Mouse (Mus musculus) adrenal gland, adult 8-10 months (tissue): ENCODE results near the gene Phkb. TPM values are rescaled to one million over a fixed set of nuclear protein-coding genes. Genes with fewer than 3 reads are reported as not detected.
"Not testable (repeated sequence)": the region's sequence is repeated elsewhere in the genome, so short reads cannot be mapped to it uniquely, and the experiment has no call there.

Experiments used
- DNase-seq: peaks from one replicate; pipeline ENCODE4 v3.0.0; 2022
- total RNA-seq, 4 experiments: library from RNA; stranded (reverse); gene quantifications; 2 replicates each; pipeline ENCODE4 v1.2.4; 2022

The Phkb gene
- total RNA-seq, result 10 to 100 TPM; 68.1 to 84.3 (median 73.9) TPM

- DNase-seq, result peak; percentile 81
Observed at GRCm38 (mm10) chr8:85840657-85841488, at the start of gene Phkb, which contains the start of gene Itfg1. Gene Phkb, plus strand, starts transcription at chr8:85840959. Gene Itfg1, minus strand, starts transcription at chr8:85840921.

- not testable (repeated sequence) for DNase-seq
Observed at GRCm38 (mm10) chr8:85796392-85796791, 44.4 kb upstream of the Phkb start.

- no peak for DNase-seq
Observed at GRCm38 (mm10) chr8:85800164-85800563, 40.6 kb upstream of the Phkb start.

- no peak for DNase-seq
Observed at GRCm38 (mm10) chr8:85801408-85801807, 39.4 kb upstream of the Phkb start.

- DNase-seq, result no peak
Observed at GRCm38 (mm10) chr8:85813621-85814020, 27.1 kb upstream of the Phkb start.

- no peak for DNase-seq
Observed at GRCm38 (mm10) chr8:85839916-85840656, 673 bp upstream of the Phkb start.

- DNase-seq, result no peak
Observed at GRCm38 (mm10) chr8:85841489-85841795, 683 bp downstream of the Phkb start.

GRCm38 (mm10) chr8:85845887-85846286, 5.1 kb downstream of the Phkb start:
- no peak for DNase-seq

GRCm38 (mm10) chr8:85854220-85855123, 13.7 kb downstream of the Phkb start:
- DNase-seq, result no peak

GRCm38 (mm10) chr8:85857227-85857896, 16.6 kb downstream of the Phkb start:
- DNase-seq, result not testable (repeated sequence)

- no peak for DNase-seq
Observed at GRCm38 (mm10) chr8:85860612-85861011, 19.9 kb downstream of the Phkb start.

- DNase-seq, result no peak
Observed at GRCm38 (mm10) chr8:85862381-85862780, 21.6 kb downstream of the Phkb start.

- DNase-seq, result no peak
Observed at GRCm38 (mm10) chr8:85871660-85872059, 30.9 kb downstream of the Phkb start.

- no peak for DNase-seq
Observed at GRCm38 (mm10) chr8:85877976-85878375, 37.2 kb downstream of the Phkb start.

- no peak for DNase-seq
Observed at GRCm38 (mm10) chr8:85879624-85880023, 38.9 kb downstream of the Phkb start.

- DNase-seq, result no peak
Observed at GRCm38 (mm10) chr8:85884811-85885210, 44.1 kb downstream of the Phkb start.

- no peak for DNase-seq
Observed at GRCm38 (mm10) chr8:85897636-85898035, 56.9 kb downstream of the Phkb start.

- DNase-seq, result no peak
Observed at GRCm38 (mm10) chr8:85924991-85925390, 84.2 kb downstream of the Phkb start.

- no peak for DNase-seq
Observed at GRCm38 (mm10) chr8:85925574-85925973, 84.8 kb downstream of the Phkb start.

GRCm38 (mm10) chr8:85926107-85926506, 85.3 kb downstream of the Phkb start:
- no peak for DNase-seq

GRCm38 (mm10) chr8:85936148-85936547, 95.4 kb downstream of the Phkb start:
- no peak for DNase-seq

GRCm38 (mm10) chr8:85937343-85937742, 96.6 kb downstream of the Phkb start:
- no peak for DNase-seq
